Mouse (Mus musculus) NIH3T3 (cell line): ENCODE measurements around the gene Adamtsl4.
"Not testable (repeated sequence)": the region's sequence is repeated elsewhere in the genome, so short reads cannot be mapped to it uniquely, and the experiment has no call there.

Experiments
- DNase-seq: peaks from one replicate; pipeline ENCODE4 v3.0.0-alpha.2; 2012; ENCODE audit warnings: low read depth

Adamtsl4 gene

GRCm38 (mm10) chr3:95660788-95661478, 26.8 kb downstream of the Adamtsl4 start:
- DNase-seq: no peak

DNA sequence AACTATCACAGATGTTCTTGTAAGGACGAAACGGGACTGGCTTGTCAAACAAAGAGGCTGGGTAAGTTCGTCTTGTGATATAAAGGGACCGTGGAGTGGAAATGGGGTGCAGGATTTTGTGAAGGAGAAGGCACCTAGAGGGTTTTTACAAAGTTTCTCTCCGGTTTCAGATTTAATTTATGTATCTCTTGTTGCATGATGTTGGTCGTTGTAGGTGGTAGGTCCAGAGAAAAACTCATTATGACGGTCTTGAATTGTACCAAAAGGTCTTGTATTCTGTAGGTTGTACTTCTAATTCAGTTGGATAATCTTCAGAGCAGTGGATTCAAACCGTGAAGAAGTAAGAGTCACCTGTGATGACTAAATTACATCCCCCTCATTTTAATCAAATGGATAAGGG, 27.8 kb downstream of the Adamtsl4 start:
- DNase-seq: no peak

DNA sequence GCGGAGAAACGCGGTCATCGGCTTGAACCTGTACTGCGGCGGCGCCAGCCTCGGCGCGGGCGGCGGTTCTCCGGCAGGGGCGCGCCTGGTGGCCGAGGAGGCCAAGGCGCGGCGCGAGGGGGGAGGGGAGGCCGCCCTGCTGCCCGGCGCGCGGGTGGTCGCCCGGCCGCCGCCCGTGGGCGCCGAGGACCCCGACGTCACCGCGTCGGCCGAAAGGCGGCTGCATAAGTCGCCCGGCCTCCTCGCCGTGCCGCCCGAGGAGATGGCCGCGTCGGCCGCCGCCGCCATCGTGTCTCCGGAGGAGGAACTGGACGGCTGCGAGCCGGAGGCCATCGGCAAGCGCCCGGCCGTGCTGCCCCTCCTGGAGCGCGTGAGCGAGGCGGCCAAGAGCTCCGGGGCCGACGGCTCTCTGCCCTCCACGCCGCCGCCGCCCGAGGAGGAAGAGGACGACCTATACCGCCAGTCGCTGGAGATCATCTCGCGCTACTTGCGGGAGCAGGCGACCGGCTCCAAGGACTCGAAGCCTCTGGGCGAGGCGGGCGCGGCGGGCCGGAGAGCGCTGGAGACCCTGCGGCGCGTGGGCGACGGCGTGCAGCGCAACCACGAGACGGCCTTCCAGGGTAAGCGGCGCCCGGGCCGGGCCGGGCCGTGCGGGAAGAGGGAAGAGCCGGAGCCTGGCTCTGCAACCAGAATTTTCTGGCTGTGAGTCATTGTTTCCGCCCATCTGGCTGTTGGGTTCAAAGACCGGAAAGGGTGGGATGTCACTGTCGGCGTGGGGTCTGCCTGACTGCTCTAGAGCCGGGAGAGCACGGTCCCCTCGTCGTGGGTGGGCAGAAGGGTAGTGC, 28.6 kb downstream of the Adamtsl4 start:
- DNase-seq: peak; percentile 85

- DNase-seq: peak; percentile 97
Observed at GRCm38 (mm10) chr3:95658236-95658867, 29.4 kb downstream of the Adamtsl4 start, which contains the start of gene Mcl1. Gene Mcl1, plus strand, starts transcription at chr3:95658788.

GRCm38 (mm10) chr3:95657711-95658110, 30.0 kb downstream of the Adamtsl4 start:
- DNase-seq: no peak

DNA sequence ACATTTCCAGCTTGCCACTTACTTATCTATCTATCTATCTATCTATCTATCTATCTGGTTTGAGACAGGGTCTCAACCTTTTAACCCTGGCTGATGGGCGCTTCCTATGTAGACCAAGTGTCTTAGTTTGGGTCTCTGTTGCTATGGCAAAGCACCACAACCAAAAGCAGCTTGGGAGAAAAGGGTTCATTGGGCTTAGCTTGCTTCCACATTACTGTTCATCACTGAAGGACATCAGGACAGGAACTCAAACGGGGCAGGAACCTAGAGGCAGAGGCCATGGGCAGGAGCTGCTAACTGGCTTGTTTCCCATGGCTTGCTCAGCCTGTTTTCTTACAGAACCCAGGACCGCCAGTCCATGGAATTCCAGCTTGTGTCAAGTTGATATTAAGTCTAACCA, 30.6 kb downstream of the Adamtsl4 start:
- DNase-seq: no peak

GRCm38 (mm10) chr3:95655437-95655836, 32.3 kb downstream of the Adamtsl4 start:
- DNase-seq: no peak

DNA sequence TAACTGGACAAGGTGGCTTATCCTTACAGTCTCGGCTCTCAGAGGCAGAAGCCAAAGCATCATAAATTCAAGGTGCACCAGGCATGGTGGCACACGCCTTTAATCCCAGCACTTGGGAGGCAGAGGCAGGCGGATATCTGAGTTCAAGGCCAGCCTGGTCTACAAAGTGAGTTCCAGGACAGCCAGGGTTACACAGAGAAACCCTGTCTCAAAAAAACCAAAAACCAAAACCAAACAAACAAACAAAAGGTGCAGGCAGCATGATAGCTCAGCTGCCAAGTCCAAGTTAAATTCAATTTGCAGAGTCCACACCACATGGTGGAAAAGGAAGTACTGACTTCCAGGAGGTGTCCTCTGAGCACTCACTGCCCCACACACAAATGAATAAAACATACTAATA, 33.3 kb downstream of the Adamtsl4 start:
- DNase-seq: not testable (repeated sequence)

- DNase-seq: peak; percentile 62
Observed at GRCm38 (mm10) chr3:95653473-95654034, 34.2 kb downstream of the Adamtsl4 start.

DNA sequence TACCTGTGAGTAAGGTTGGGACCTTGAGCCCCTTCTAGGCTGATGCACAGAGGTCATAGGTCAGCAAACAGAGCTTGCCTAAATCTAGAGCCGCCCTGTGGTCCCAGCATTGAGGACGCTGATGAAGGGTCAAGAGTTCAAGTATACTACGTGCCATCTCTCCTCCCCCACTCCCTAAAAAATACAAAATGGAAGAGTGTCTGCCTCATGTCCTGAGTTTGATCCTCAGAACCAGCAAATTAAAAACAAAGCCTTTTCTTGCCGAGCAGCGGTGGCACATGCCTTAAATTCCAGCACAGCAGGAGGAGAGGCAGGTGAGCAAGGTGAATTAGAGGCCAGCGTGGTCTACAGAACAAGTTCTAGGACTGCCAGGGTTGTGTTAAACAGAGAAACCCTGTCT, 34.8 kb downstream of the Adamtsl4 start:
- DNase-seq: no peak

DNA sequence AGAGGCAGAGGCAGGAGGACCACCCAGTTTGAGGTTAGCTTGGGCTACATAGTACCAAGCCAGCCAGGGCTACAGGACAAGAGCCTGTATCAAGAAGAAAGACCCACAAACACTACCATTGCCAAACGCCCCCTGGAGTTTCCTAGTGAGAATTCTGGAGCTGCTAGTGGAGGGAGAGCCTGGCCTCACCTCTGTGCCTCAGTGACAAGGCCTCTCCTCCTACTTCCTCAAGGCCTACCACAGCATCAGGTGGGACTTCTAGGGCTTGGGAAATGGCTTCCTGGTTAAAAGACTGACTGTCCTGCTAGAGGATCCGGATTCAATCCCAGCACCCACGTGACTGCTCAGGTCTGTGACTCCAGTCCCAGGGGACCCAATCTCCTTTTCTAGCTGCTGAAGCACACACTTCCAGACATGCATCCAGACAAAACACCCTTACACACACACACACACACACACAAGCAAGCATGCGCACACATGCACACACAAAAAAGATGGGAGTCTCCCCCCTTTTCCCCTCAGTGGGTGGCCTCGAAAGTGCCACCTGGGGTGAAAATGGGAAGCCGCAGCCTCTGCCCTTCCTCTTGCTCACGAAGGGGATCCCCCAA, 35.4 kb downstream of the Adamtsl4 start:
- DNase-seq: peak; percentile 16

GRCm38 (mm10) chr3:95651391-95652203, 36.1 kb downstream of the Adamtsl4 start:
- no peak for DNase-seq

GRCm38 (mm10) chr3:95651033-95651373, 36.7 kb downstream of the Adamtsl4 start:
- no peak for DNase-seq

- peak; percentile 93 for DNase-seq
Observed at GRCm38 (mm10) chr3:95650276-95651032, 37.3 kb downstream of the Adamtsl4 start.

DNA sequence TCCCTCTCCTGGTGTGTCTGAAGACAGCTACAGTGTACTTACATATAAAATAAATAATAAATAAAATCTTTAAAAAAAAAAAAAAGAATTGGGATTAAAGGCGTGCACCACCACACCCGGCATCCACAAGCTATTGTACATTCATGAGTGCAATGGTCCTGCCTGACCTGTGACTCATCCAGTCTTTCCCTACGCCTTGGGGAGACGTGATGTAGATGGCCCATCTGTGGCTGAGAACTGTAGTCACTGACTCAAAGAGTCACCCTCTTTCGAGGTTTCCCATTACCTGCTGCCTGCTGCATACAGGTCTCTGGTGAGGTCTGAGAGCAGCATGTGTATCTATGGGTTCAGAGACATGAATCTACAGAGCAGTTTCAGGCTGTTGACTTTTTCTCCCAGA, 39.7 kb downstream of the Adamtsl4 start:
- peak; percentile 50 for DNase-seq

GRCm38 (mm10) chr3:95645313-95646235, 42.1 kb downstream of the Adamtsl4 start:
- no peak for DNase-seq

- DNase-seq: no peak
Observed at GRCm38 (mm10) chr3:95643097-95643496, 44.6 kb downstream of the Adamtsl4 start.

DNA sequence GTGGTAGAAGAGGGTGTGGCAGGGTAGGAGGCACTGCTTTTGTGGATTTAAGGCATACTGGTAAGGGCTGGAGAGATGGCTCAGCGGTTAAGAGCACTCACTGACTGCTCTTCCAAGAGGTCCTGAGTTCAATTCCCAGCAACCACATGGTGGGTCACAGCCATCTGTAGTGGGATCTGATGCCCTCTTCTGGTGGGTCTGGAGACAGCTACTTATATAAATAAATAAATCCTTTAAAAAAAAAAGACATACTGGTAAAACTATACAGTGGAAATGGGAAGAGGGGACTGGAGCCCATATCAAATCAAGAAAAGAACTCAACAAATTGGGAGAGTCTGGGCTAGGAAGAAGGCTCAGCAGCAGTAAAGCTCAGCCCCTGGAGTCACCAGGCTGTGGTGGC, 48.0 kb downstream of the Adamtsl4 start:
- peak; percentile 23 for DNase-seq

- DNase-seq: no peak
Observed at GRCm38 (mm10) chr3:95636072-95636471, 51.6 kb downstream of the Adamtsl4 start.
